Mouse (Mus musculus) MEL (cell line): ENCODE data around the gene Myo1a.
"Not testable (repeated sequence)": the region's sequence is repeated elsewhere in the genome, so short reads cannot be mapped to it uniquely, and the experiment has no call there.

Source experiments
- CTCF ChIP-seq, 3 experiments: IDR thresholded peaks in 2 of 3; conservative IDR thresholded peaks in 1 of 3; 2 replicates each; pipeline ENCODE4 v1.5.1; 2011 to 2012; ENCODE audit warnings: low read length in 3 of 3, low read depth in 2 of 3, mild to moderate bottlenecking in 2 of 3, improper control_type of control experiment in 1 of 3, inconsistent platforms in 1 of 3, mixed read lengths in 1 of 3, moderate library complexity in 1 of 3; ENCODE audit not compliant: control insufficient read depth in 1 of 3, insufficient read depth in 1 of 3, poor library complexity in 1 of 3, severe bottlenecking in 1 of 3
- EP300 ChIP-seq, 2 experiments: IDR thresholded peaks; 2 replicates each; pipeline ENCODE4 v1.6.1; 2011; ENCODE audit warnings: improper control_type of control experiment in 2 of 2, low read length in 2 of 2, low read depth in 1 of 2, mild to moderate bottlenecking in 1 of 2
- KAT2A ChIP-seq: conservative IDR thresholded peaks from 2 replicates; pipeline ENCODE4 v1.6.1; 2012; ENCODE audit warnings: low read depth, low read length, improper control_type of control experiment, inconsistent platforms

- TF ChIP-seq CTCF (IDR thresholded peaks at IDR 0.05 in 2 of 3, conservative IDR thresholded peaks at IDR 0.05 in 1 of 3; ENCODE audit: control insufficient read depth in 1 of 3, insufficient read depth in 1 of 3, low read depth in 2 of 3, low read length in 3 of 3, poor library complexity in 1 of 3, severe bottlenecking in 1 of 3); KAT2A; EP300 (IDR thresholded peaks at IDR 0.05; ENCODE audit: low read depth in 1 of 2, low read length in 2 of 2): not testable (repeated sequence)
Measured at GRCm38 (mm10) chr10:127762926-127763325, 58.0 kb downstream of the Myo1a start.
